Mouse (Mus musculus) forebrain, postnatal 0 days (tissue): ENCODE results near the gene Nt5c2. TPM values are rescaled to one million over a fixed set of nuclear protein-coding genes. Genes with fewer than 3 reads are reported as not detected.
A peak's percentile ranks its signal among the peaks of the same experiment; 100 is the strongest.

Source experiments
- ATAC-seq: fragments of 200-750 bp; cut with Nextera tagmentation; 2 replicates; pipeline ENCODE4 v1.8.0; 2017; ENCODE audit warnings: mild to moderate bottlenecking, moderate library complexity
- DNase-seq: peaks from one replicate; pipeline ENCODE4 v3.0.0-alpha.2; 2015
- H3K27ac ChIP-seq: fragments of 300-500 bp; sonication (generic); 2 replicates; pipeline ENCODE4 v1.5.1; 2014; ENCODE audit warnings: low read depth, mild to moderate bottlenecking, antibody characterized with exemption, low read length, moderate library complexity, mixed read lengths
- H3K27me3 ChIP-seq: fragments of 300-500 bp; sonication (generic); 2 replicates; pipeline ENCODE4 v1.6.1; 2014; ENCODE audit warnings: mild to moderate bottlenecking, low read length, mixed read lengths; ENCODE audit not compliant: insufficient read depth
- H3K36me3 ChIP-seq: fragments of 300-500 bp; sonication (generic); 2 replicates; pipeline ENCODE4 v1.6.1; 2014; ENCODE audit warnings: mild to moderate bottlenecking, moderate library complexity; ENCODE audit not compliant: insufficient read depth
- H3K4me1 ChIP-seq: fragments of 300-500 bp; sonication (generic); 2 replicates; pipeline ENCODE4 v1.6.1; 2014; ENCODE audit warnings: antibody characterized with exemption; ENCODE audit not compliant: insufficient read depth
- H3K4me2 ChIP-seq: fragments of 300-500 bp; sonication (generic); 2 replicates; pipeline ENCODE4 v1.6.1; 2014; ENCODE audit warnings: low read depth, mild to moderate bottlenecking, moderate library complexity
- H3K4me3 ChIP-seq: fragments of 300-500 bp; sonication (generic); 2 replicates; pipeline ENCODE4 v1.5.1; 2014; ENCODE audit warnings: low read depth, low read length, mixed read lengths
- H3K9ac ChIP-seq: fragments of 300-500 bp; sonication (generic); 2 replicates; pipeline ENCODE4 v1.6.1; 2014; ENCODE audit warnings: mild to moderate bottlenecking
- H3K9me3 ChIP-seq: fragments of 300-500 bp; sonication (generic); 2 replicates; pipeline ENCODE4 v1.6.1; 2016; ENCODE audit warnings: low read length
- CTCF ChIP-seq: sonication (generic); IDR thresholded peaks from 2 replicates; pipeline ENCODE4 v1.5.1; 2016; ENCODE audit warnings: antibody characterized with exemption, control low read depth, low read depth
- WGBS: fragments of 180-500 bp; shearing (Covaris S2); extraction: QIAGEN DNeasy Blood & Tissue Kit; methylation state at CpG from one replicate; pipeline ENCODE4 v1.1.7; 2014; 5-methylcytosine and 5-hydroxymethylcytosine counted together
- polyA plus RNA-seq: library from polyadenylated mRNA; unstranded; fragments of >200 nt; fragmentation: Nextera tagmentation; extraction: Ambion mirVana; gene quantifications from 2 replicates; pipeline ENCODE4 v1.2.1, GENCODE M21; 2015
- total RNA-seq: library from RNA; depleted of rRNA; stranded (reverse); fragments of >200 nt; gene quantifications from 2 replicates; pipeline ENCODE4 v1.2.3, GENCODE M21; 2014

Nt5c2 gene
- total and polyA plus RNA-seq, 2 experiments from 2014 or later = 69.5 to 80.4 TPM

GRCm38 (mm10) chr19:46930026-46930425, 84.9 kb downstream of the Nt5c2 start:
- H3K4me3 ChIP-seq = no peak overlapping the region
- no peak for ATAC-seq
- H3K9me3 ChIP-seq = no peaks in the 10 kb centered on the region
- no peaks in the 10 kb centered on the region for H3K27me3 ChIP-seq
- no peak for TF ChIP-seq CTCF
- no peak overlapping the region for H3K9ac ChIP-seq
- WGBS = 75% methylated on average over 5 of the region's 5 CpGs
- H3K4me1 ChIP-seq = peaks cover 3% of the 10 kb centered on the region; the same call in 1 of the 2 replicates
- H3K36me3 ChIP-seq = no peaks in the 10 kb centered on the region
- no peak for DNase-seq
- H3K27ac ChIP-seq = no peak overlapping the region
- H3K4me2 ChIP-seq = no peak overlapping the region

GRCm38 (mm10) chr19:46929044-46929587, 85.8 kb downstream of the Nt5c2 start:
- WGBS = 47% methylated on average over 6 of the region's 6 CpGs
- no peak overlapping the region for H3K4me3 ChIP-seq
- ATAC-seq (no peak), DNase-seq (peak; percentile 36)
- H3K4me1 ChIP-seq = peaks cover 3% of the 10 kb centered on the region; the same call in 1 of the 2 replicates
- H3K36me3 ChIP-seq = no peaks in the 10 kb centered on the region
- no peak overlapping the region for H3K4me2 ChIP-seq
- H3K9me3 ChIP-seq = no peaks in the 10 kb centered on the region
- TF ChIP-seq CTCF = no peak
- H3K9ac ChIP-seq = no peak overlapping the region
- H3K27ac ChIP-seq = no peak overlapping the region
- H3K27me3 ChIP-seq = no peaks in the 10 kb centered on the region

GRCm38 (mm10) chr19:46928136-46928535, 86.8 kb downstream of the Nt5c2 start:
- no peaks in the 10 kb centered on the region for H3K27me3 ChIP-seq
- DNase-seq (no peak), ATAC-seq (no peak)
- H3K4me1 ChIP-seq = peaks cover 3% of the 10 kb centered on the region; the same call in 1 of the 2 replicates
- no peaks in the 10 kb centered on the region for H3K36me3 ChIP-seq
- no peak for TF ChIP-seq CTCF
- no peak overlapping the region for H3K9ac ChIP-seq
- 57% methylated on average over 4 of the region's 4 CpGs for WGBS
- H3K4me2 ChIP-seq = no peak overlapping the region
- no peaks in the 10 kb centered on the region for H3K9me3 ChIP-seq
- H3K4me3 ChIP-seq = no peak overlapping the region
- H3K27ac ChIP-seq = no peak overlapping the region

DNA sequence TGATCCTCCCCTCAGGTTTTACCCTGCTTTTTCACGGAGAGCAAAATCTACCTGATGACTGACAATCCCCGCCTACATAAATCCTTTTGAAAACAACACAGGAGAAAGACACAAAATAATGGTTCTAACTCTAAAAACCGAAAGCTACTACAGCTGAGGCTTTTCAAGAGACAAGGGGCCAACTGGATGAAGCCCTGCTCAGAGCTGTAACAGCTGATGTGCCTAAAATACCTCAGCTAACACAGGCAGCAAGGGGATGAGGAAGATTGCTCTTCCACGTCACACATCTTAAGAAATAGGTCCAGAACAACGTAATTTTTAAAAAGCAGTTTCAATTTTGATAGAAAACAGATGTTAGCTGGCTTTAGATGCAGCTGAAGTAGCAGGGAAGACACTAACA, 88.0 kb downstream of the Nt5c2 start:
- WGBS = 49% methylated on average over 5 of the region's 5 CpGs
- no peak for TF ChIP-seq CTCF
- Histone ChIP-seq H3K9ac (no peak overlapping the region), H3K36me3 (no peaks in the 10 kb centered on the region), H3K27ac (no peak overlapping the region), H3K4me2 (no peak overlapping the region), H3K27me3 (no peaks in the 10 kb centered on the region), H3K9me3 (no peaks in the 10 kb centered on the region), H3K4me1 (peaks cover 3% of the 10 kb centered on the region; the same call in 1 of the 2 replicates), H3K4me3 (no peak overlapping the region)
- no peak for DNase-seq
- no peak for ATAC-seq

DNA sequence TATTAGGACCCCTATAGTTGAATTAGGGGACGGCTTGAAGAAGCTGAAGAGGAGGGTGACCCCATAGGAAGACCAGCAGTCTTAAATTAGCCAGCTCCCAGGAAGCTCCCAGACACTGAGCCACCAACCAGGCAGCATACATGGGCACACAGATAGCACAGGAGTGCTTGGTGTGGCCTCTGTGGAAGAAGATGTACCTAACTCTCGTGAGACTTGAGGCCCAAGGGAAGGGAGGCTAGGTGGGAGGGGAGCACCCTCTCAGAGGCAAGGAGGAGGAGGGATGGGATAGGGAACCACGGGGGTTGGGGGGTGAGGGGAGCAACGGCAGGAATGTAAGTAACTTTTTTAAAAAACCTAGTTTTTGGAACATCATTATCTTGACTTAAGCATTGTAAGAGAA, 88.6 kb downstream of the Nt5c2 start:
- H3K4me3 ChIP-seq = no peak overlapping the region
- no peak for ATAC-seq
- no peaks in the 10 kb centered on the region for H3K27me3 ChIP-seq
- H3K9me3 ChIP-seq = no peaks in the 10 kb centered on the region
- H3K9ac ChIP-seq = no peak overlapping the region
- no peak overlapping the region for H3K27ac ChIP-seq
- H3K4me2 ChIP-seq = no peak overlapping the region
- TF ChIP-seq CTCF = no peak
- peaks cover 3% of the 10 kb centered on the region; the same call in 1 of the 2 replicates for H3K4me1 ChIP-seq
- WGBS = 68% methylated on average over 4 of the region's 4 CpGs
- no peak for DNase-seq
- no peaks in the 10 kb centered on the region for H3K36me3 ChIP-seq

DNA sequence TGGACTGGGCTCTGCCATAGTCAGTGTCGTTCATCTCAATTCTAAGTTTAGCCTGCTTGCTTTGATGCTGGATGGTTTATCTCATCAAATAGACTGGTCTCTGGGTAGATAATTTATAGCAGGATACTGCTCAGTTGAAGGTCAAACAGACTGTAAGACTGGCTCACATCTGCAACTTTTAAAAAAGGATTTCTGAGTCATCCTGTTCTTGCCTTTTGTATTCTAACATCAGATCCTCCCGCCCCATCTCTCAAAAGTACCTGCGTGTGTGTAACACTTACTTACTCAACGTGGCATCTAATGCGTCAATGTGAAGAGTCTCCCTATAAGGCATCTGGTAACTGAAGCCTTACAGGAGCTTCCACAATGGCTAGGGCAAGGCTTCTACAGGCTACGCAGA, 94.4 kb downstream of the Nt5c2 start:
- ATAC-seq (no peak), DNase-seq (no peak)
- Histone ChIP-seq H3K27ac (no peak overlapping the region), H3K4me1 (no peaks in the 10 kb centered on the region), H3K4me2 (no peak overlapping the region), H3K9me3 (no peaks in the 10 kb centered on the region), H3K36me3 (no peaks in the 10 kb centered on the region), H3K9ac (no peak overlapping the region), H3K4me3 (no peak overlapping the region), H3K27me3 (no peaks in the 10 kb centered on the region)
- 93% methylated on average over 6 of the region's 6 CpGs for WGBS
- no peak for TF ChIP-seq CTCF

GRCm38 (mm10) chr19:46915406-46916080, 99.4 kb downstream of the Nt5c2 start:
- no peak overlapping the region for H3K4me2 ChIP-seq
- TF ChIP-seq CTCF = no peak
- DNase-seq (no peak), ATAC-seq (no peak)
- H3K4me3 ChIP-seq = no peak overlapping the region
- no peaks in the 10 kb centered on the region for H3K27me3 ChIP-seq
- 53% methylated on average over 9 of the region's 9 CpGs for WGBS
- no peaks in the 10 kb centered on the region for H3K4me1 ChIP-seq
- H3K9me3 ChIP-seq = no peaks in the 10 kb centered on the region
- no peak overlapping the region for H3K9ac ChIP-seq
- no peak overlapping the region; the same call in 1 of the 2 replicates for H3K27ac ChIP-seq
- H3K36me3 ChIP-seq = no peaks in the 10 kb centered on the region
